Mouse (Mus musculus) central nervous system, embryonic 18 days (tissue): Measurements from ENCODE around the gene Slc22a18. TPM values are rescaled to one million over a fixed set of nuclear protein-coding genes. Genes with fewer than 3 reads are reported as not detected.

Source experiments
- polyA plus RNA-seq: library from polyadenylated mRNA; depleted of rRNA; stranded (reverse); fragments of >200 nt; gene quantifications from 2 replicates; pipeline ENCODE4 v1.2.3, GENCODE M21; 2012; rRNA removed

The Slc22a18 gene
- 0.79 and 0.96 TPM in 2 replicates for polyA plus RNA-seq

GRCm38 (mm10) chr7:143473347-143474101, at the start of gene Slc22a18:
TSS of gene Slc22a18 (plus strand) at chr7:143473736.

GRCm38 (mm10) chr7:143460874-143461273, 12.7 kb upstream of the Slc22a18 start, which contains the start of gene Cdkn1c:
TSS of gene Cdkn1c (minus strand) at chr7:143461050.

GRCm38 (mm10) chr7:143502418-143503200, 29.1 kb downstream of the Slc22a18 start, which contains the start of gene Phlda2:
TSS of gene Phlda2 (minus strand) at chr7:143503150.

Other genes with a start within 250 kb of the Slc22a18 start
- gene Cdkn1c, start 12.7 kb upstream of the Slc22a18 start, polyA plus RNA-seq: 107 and 110 TPM in 2 replicates
- 0.34 and 0.43 TPM in 2 replicates for gene Phlda2, start 29.4 kb downstream of the Slc22a18 start, polyA plus RNA-seq
- gene Nap1l4, start 75.4 kb downstream of the Slc22a18 start, polyA plus RNA-seq: 233 and 239 TPM in 2 replicates
- 48.1 and 49.1 TPM in 2 replicates for gene Cars, start 126.4 kb downstream of the Slc22a18 start, polyA plus RNA-seq
- 0.17 and 0.26 TPM in 2 replicates for gene Tnfrsf26, start 155.0 kb downstream of the Slc22a18 start, polyA plus RNA-seq
- 4.9 and 6.7 TPM in 2 replicates for gene Tnfrsf22, start 175.9 kb downstream of the Slc22a18 start, polyA plus RNA-seq
- 3.5 and 4.1 TPM in 2 replicates for gene Tnfrsf23, start 212.1 kb downstream of the Slc22a18 start, polyA plus RNA-seq